Mouse (Mus musculus) c-Kit-positive CD71-positive TER-119-positive erythroid progenitor cells, embryonic 14.5 days (primary cell): ENCODE measurements at regions not wholly inside any gene's neighbourhood (a gene's known extent, or its start where the extent isn't known, plus 50 kb on each side); places are given as distances from the start of the nearest gene placed in this dataset.

ENCODE experiments used
- DNase-seq: peaks from one replicate; pipeline ENCODE4 v3.0.0-alpha.2; 2013; ENCODE audit warnings: low spot score

GRCm38 (mm10) chr8:103433532-103434105, 648.2 kb upstream of the Cdh11 start:
- DNase-seq, result no peak

- no peak for DNase-seq
Measured at GRCm38 (mm10) chr8:103438995-103439717, 653.7 kb upstream of the Cdh11 start.

GRCm38 (mm10) chr8:103441163-103441562, 655.7 kb upstream of the Cdh11 start:
- no peak for DNase-seq

- DNase-seq, result no peak
Measured at GRCm38 (mm10) chr8:103442420-103443125, 657.1 kb upstream of the Cdh11 start.

GRCm38 (mm10) chr8:103444577-103444976, 656.8 kb upstream of the Cdh5 start:
- DNase-seq, result no peak

- DNase-seq, result no peak
Measured at GRCm38 (mm10) chr8:103445378-103445777, 656.0 kb upstream of the Cdh5 start.

- DNase-seq, result no peak
Measured at GRCm38 (mm10) chr8:103447916-103448315, 653.5 kb upstream of the Cdh5 start.

DNA sequence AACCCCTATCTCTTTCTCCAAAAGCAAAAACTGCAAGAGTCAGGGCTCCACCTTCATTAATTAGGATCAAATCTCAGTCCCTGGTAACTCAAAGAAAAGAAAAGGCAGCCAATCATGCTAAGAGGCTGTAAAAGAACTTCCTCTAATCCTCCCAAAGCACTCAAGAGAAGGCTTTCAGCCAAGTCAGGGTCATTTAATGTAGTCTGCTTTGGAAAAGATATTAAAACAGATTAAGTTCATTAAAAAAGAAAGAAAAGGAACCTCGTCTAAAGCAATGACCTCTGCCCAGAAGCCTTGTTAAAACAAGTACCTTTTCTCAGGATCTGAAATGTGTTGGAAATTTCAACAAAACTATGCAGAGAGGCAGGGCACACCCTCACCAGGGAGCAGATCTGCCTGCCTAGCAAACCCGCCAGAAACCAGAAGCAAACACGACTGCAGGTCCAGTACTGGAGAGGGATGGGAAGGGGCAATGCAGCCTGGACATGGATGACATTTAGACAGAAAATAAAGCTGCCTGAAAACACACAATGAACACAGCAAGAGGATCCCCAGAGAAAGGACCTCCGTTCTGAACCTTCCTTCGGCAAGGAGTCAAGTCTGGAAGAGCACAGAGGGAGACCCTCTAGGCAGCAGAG, 649.9 kb upstream of the Cdh5 start:
- DNase-seq, result no peak

- no peak for DNase-seq
Measured at GRCm38 (mm10) chr8:103457176-103457575, 644.2 kb upstream of the Cdh5 start.

GRCm38 (mm10) chr8:103463557-103463956, 637.9 kb upstream of the Cdh5 start:
- no peak for DNase-seq

DNA sequence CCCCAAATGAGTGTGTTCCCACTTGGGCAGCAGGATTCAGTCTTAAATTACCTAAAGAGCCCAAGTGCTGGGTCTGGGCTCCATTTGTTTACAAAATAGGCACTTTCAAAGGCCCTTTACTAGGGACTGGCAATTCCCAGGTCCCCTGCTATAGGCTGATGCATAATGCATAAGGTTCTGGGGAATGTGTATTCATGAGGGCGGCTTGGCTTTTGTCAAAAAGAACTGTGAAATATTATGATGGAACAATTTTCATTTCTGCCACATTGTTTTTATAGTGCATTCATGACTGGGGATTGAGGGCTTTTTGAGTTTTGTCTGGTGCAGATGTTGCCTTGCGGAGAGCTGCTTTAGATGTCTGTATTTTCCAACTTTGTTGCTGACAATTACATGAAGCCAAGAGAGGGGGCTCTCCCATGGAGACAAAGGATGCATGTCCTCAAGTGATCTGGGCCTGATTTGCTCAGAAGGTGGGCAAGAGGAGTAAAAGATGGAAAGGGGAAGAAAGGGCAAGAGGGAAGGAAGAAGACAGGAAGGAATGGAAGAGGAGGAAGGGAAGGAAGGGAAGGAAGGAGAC, 636.6 kb upstream of the Cdh5 start:
- DNase-seq, result no peak

- no peak for DNase-seq
Measured at GRCm38 (mm10) chr8:103467536-103468160, 633.8 kb upstream of the Cdh5 start.

DNA sequence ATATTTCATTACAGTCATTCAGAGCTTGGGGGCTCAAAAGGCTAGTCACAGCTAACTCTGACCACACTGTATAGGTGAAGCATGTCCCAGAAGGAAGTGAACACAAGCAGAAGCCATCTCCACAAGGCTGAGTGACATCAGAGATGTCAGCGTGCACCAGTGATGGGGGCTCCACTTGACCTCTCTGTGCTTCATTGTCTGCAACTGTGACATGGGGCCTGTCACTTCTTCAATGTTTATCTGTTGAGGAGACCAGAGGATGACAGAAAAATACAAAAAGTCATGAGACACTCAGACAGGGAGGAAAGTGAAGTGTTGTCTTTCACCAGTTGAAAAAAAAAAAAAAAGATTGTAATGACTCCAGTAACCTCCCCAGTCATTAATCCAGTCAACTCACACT, 632.4 kb upstream of the Cdh5 start:
- DNase-seq, result no peak

GRCm38 (mm10) chr8:103470316-103470715, 631.1 kb upstream of the Cdh5 start:
- DNase-seq, result no peak

DNA sequence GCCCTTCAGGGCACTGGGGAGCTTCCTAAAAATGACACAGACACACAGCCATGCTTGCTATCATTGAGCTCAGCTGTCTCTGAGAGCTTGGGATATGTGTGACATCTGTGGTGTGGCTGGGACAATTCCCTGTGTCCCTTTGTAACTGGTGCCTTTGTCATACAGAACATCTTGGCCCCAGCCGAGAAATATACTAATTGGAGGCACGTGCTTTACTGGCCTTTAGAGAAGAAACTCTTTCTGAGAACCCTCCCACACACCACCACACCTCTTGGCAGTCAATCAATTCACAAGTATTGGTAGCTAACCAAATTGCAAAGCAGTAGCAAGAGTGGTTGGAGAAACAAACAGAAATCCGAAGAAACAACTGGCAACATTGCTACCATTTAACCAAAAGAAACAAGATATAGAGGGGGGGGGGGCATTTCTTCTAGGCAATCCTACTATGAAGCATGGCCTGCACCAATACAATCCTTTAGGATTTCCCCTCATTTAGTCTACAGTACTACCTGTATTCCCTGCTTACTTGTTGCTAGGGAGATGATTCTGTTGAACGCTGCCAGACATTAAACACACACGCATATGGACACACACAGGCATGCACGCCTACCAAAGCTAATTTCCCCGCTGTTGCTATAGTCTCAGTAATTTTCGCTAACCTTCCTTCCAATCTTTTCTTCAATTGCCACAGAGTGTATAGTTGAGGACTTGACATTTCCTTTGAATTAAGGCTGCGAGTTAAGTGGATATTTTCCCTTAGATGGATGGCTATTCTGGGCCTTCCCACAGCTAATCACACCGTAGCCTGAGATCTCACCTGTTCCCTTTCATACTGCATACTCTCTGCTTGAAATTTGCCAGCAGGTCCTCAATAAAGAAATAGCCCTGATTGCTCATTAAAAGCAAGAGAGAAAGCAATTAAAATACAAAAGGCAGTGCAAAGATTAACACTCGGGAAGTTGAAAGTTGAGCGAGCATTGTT, 625.3 kb upstream of the Cdh5 start:
- DNase-seq, result no peak

DNA sequence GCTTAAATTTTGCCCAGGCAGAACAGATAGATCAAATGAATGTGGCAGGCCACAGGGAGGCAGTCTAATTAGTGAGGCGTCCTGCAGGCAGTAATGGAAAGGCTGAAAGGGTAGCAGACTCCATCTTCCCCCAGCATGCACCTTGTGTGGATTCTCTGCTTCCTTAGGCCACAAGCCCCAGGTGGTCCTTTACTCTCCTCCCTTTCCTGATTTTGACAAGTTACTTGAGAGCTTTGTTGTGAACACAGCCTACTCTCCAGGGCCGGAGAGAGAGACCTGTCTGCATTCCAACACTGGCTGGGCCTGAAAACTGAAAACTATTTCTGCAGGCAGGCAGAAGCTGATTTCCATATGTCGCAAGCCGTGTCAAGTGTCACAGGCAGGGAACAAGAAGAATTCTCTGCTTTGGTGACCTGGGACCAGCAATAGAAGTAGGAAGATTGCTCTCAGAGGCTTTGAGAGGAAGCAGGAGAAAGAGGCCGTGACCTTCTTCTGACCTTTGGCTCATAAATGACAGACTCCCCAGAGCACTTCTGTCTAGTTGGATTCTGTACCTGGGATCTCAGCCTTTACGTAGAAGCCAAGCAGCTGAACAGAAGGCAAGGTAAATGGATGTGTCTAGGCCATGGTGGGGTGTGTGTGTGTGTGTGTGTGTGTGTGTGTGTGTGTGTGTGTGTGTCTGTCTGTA, 619.2 kb upstream of the Cdh5 start:
- DNase-seq, result no peak

GRCm38 (mm10) chr8:103485441-103485840, 616.0 kb upstream of the Cdh5 start:
- DNase-seq, result no peak

- no peak for DNase-seq
Measured at GRCm38 (mm10) chr8:103489411-103489810, 612.0 kb upstream of the Cdh5 start.

DNA sequence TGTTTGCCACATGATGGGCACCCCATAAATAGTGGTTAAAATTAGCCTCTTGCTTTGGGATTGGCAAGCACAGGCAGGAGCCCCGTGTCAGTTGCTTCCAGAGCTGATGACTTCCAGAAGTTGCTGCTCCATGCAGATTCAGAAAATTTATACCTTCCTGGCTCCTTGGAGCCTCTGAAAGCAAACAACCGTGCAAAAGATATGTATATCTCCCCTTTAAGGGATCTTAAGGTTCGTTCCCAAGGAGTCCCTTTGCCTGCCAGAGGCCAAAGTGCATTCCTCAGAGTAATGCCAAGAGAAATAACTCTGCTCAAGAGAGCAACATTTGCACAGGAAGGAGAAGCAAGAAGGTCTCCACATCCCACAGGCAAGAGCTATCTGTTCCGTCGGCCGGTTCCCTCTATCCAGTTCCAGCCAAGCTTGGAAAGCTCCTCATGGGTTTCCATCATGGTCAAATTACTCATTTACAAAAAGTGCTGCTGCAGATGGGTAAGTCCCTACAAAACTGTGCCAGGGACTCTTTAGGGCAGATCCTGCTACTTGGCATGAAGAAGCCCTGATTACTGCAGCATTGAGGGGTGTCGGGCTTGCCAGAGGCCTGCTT, 608.4 kb upstream of the Cdh5 start:
- no peak for DNase-seq
